Mouse (Mus musculus) right cerebral cortex, adult 2 months (tissue): ENCODE results near the gene Manbal.

Experiments
- DNase-seq, 2 experiments: peaks; one replicate each; pipeline ENCODE4 v3.0.0; 2021 to 2022; ENCODE audit warnings: low spot score in 2 of 2

Gene Manbal

DNA sequence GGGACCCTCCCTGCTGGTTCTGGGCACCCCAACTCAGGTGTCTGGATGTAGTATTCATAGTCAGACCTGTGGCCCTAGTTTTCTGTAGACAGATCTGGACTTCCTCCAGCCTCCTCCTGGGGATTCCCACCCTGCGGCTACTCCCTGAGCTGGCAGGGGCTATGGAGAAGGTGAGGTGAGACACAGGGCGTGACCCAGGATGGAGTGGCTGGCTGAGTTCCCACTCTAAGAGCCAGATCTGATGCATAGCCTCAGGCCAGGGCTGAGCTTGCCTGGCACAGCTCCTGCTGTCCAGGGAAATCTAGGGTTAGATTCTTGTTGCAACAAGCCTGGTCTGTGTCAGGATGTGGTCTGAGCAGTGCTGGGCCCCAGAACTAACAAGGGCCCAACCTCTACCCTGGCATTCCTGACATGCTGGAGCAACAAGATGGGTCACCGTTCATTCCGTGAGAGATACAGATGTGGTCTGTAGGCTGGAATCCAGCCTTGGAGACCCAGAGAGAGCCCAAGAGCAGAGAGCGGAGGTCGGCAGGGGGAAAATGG lies 43.8 kb downstream of the Manbal start:
- no peak for DNase-seq

DNA sequence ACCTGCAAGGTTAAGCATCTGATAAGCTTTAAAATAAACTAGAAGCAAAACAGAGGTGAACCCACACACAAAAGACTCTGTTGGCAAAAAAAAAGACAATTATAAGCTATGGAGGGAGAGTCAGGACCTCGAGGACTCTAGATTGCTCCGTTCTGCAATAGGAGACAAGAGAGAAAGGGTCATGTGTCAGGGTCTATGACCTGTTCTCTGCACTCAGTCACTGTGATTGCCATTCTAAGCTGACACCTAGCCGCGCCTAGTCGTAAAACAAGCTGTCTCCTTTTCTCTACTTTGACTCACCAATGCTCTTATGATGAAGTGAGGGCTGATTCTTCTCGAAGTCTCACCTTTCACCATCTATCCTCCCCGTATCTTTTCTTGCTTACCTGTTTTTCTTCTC lies 45.1 kb downstream of the Manbal start:
- no peak for DNase-seq

DNA sequence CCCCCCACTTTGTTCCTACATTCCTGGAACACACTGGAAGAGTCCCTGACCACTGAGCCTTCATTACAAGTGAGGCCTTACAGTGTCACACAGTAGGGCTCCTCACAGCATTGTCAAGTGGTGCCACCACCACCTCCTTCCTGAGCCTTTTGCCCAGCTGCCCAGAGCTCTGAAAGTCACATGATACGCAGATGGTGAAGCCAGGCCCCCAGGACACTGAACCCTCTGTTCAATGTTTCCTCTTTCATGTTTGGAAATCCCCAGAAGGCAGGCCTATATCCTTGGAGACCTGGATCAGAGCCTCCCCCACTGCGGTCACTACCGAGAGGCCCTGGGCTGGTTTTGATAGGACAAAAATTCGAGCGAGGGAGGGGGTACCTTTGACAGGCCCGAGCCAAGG lies 49.8 kb downstream of the Manbal start:
- DNase-seq: no peak

DNA sequence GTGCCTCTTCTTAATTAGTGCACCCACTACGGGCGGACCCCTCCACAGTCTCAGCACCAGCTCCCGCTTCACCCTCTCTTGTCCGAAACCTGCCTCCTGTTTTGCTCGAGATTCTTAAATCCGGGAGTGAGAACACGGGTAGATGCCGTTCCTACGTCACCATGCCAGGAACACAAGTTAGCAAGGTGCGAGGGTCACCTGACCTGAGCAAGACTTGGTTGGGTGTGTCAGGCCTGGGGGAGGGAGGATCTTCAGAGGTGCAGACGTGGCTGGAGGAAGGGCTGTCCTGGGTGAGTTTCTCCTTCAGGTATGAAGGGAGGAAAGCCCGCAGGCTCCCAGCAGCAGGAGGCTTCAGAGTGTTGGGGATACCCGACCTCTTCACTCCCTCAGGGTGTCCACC lies 50.8 kb downstream of the Manbal start, which contains the start of gene Src:
TSS of gene Src (plus strand) at position 239 of the 400 bp plus-strand sequence.
- no peak for DNase-seq

DNA sequence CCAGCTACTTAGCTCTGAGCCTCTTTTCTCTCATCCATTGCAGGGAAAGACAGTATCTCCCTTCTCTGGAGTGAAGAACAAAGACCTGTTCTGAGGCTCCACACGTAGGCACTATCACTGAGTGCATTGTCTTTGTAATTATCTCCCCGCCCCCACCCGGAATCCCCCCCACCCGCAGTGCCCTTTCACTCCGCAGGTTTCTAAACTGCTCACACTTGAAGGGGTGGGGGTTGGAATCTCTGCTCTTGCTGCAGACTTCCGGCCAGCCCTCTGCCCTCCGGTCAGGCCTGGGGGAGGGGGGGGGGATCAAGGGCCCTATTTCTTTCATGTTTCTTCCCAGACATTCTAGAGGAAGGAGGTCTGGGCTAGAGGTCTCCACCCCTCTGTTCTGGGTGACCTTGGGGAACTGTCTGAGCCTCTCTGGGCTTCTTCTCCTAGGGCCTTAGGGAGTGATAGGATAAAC lies 51.2 kb downstream of the Manbal start:
- DNase-seq: no peak

- DNase-seq: no peak
Measured at GRCm38 (mm10) chr2:157419506-157419905, 52.1 kb downstream of the Manbal start.

DNA sequence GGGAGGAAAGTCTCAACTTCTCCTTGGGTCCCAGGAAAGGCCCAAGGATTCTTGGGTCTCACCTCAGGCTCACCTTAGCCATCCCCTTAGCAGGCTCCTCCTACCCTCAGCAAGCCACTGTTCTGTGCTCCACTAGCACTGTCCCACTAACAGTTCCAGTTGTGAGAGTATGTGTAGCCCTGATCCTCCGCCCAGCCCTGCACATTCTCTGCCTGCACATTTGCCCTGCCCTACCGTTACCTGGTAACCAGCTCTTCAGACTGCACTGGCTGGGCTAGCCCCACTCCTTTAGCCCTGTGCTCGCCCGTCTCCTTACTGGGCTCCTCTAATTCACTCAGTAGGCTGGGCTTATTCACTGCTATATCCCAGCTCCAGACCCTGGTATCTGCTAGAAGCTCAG lies 53.0 kb downstream of the Manbal start:
- DNase-seq: no peak

DNA sequence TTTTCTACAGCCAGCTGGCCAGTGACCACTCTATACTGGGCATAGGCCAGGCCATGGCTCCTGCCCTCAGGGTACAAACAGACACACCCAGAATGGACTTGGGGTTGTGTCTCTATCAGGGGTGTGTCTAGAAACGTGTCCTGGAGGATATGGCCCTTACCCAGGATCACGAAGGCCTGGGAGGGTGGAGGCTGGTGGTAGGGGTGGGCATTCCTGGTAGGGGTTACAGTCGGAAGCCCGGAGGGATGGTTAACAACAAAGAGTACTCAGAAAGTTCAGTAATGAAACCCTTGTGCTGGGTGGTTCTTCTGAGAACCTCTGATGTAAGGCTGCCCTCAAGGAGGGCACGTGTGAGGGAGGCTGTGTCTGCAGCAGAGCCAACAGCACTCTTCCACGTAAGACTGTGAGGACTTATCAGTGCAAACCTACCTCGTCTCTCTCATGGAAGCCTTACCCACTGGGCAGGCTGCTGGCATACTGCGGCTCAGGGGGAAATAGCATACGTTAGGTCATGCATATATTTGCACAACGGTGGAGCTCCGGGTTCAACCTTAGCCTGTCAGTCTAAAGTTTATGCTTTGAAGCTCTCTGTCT lies 54.8 kb downstream of the Manbal start:
- DNase-seq: no peak

DNA sequence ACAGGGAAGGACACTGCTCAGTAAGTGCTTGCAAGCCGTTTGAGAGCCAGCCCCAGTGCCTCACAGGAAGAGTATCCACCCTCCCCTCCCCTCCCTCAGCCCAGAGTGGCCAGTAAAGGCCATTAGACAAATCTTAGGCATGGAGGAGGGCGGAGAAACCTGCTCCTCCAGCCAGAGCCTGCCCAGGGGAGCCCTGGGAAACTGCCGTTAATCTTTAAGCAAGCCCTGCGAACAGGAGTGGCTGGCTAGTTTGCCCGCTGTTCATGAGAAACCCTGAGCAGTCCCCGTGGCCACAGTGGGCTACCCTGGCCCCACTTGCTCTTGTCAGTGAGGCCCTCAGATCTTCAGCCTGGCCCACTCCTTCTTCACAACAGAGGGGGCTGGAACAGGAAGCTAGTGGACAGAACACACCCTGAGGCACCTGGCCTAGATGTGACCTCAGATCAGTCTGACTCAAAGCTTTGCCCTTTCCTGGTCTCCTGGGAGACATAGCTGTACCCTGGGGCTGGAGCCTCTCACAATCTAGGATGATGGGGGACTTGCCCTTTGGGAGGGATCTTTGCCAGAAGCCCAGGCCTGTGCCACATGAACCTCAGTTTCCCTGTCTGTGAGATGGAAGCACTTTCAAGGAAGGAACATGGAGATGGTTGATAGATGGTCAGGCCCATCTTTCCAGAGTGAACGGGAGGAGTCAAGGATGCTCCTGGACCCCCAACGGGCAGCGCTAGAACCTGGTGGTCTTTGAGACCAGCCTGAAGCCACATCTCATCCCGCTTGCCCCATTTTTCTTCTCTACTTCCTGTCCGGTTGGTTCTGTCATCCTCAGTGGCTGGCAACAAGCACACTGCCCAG lies 55.7 kb downstream of the Manbal start:
- no peak for DNase-seq

- no peak for DNase-seq
Measured at GRCm38 (mm10) chr2:157423706-157424125, 56.3 kb downstream of the Manbal start.

DNA sequence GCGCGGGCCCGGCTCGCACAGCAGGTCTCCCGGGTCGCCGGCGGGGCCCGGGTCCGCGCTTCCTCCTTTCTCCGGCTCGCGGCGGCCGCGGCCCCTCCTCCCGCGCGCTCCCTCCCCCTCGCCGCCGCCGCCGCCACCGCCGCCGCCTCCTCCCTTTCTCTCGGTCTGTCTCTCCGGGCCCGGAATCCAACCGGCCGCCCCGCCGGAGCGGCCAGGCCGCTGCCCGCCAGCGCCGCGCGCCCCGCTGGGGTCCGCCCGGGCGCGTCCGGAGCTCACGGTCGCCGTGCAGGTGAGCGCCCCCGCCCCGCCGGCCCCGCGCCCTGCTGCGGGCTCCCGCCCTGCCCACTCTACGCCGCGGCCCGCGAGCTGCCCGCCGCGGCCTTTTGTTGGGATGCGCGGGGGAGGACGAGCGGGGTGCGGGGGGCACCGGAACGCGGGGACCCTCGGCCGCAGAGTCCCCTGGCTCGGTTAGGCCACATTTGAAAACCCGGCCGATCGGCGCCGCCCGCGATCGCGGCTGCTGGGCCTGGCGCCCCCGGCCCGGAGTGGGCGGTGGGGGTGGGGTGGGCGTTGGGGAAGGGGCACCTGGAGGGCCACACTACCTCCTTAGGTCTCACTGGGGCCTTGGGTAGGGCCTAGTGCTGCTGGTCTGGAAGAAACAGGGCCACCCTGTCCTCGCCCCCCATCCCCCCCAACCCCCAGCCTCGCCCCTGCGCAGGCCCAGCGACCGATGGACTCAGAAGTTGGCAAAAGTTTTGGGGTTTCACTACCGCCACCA lies 56.9 kb downstream of the Manbal start:
- no peak for DNase-seq

DNA sequence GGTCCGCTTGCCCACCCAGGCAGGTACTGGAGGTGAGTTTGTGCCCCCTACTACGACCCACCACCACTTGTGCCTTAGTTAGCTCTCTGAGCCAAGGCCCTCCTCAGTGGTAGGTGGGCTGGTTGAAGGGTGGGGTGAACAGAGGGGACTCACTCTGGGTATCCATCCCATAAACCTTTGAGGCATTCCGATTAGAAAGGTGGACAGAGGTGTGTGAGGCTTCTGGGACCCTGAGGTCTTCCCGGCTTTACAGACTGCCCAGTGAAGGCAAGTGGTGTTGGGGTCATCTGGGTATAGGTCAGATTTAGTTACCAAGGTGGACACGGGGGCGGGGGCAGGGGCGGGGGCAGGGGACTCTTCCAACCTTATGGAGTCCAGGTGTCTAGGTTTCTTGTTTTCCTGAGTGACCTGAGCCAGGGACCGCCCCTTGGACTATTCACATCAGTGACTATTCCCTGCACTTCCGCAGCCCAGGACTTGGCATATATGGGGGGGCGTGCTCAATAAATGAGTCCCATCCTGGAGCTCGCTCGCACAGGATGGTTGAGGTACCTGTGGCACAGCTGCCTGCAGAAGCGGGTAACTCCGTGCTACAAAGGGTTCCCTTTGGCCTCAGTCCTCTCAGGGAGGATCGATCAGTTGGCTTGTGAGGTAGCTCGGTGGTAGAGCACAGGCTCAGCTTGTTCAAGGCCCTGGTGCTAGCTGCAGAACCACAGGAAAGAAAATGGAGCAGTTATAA lies 57.7 kb downstream of the Manbal start:
- DNase-seq: peak in 1 of 2 experiments; percentile 31

GRCm38 (mm10) chr2:157425643-157425988 lies 58.2 kb downstream of the Manbal start:
- DNase-seq: no peak

DNA sequence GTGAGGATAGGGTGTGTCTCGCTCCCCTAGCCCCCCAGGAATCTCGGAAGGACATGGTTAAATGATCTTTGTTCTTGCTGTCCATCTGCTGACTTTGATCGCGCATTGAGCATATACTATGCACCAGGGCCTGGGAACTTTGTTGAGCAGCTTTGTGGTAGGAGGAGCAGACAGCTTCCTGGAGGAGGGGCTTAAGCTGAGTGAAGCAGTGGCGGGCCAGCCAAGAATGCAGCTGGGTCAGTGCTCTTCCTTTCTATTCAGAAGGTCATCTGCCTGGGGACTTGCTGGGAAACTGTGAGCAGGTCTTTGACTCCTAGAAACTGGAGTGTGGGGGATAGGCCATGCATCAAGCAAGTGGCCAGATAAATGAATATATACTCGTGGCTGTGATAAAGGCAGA lies 58.8 kb downstream of the Manbal start:
- peak in 1 of 2 experiments; percentile 33 for DNase-seq

- DNase-seq: no peak
Measured at GRCm38 (mm10) chr2:157427164-157427563, 59.8 kb downstream of the Manbal start.

- DNase-seq: no peak
Measured at GRCm38 (mm10) chr2:157428351-157429139, 61.2 kb downstream of the Manbal start.

GRCm38 (mm10) chr2:157429735-157430134 lies 62.3 kb downstream of the Manbal start:
- DNase-seq: peak in 1 of 2 experiments; percentile 25

GRCm38 (mm10) chr2:157430667-157431429 lies 63.5 kb downstream of the Manbal start:
- peak in 1 of 2 experiments; percentile 42 for DNase-seq

- DNase-seq: no peak
Measured at GRCm38 (mm10) chr2:157431912-157432311, 64.5 kb downstream of the Manbal start.

DNA sequence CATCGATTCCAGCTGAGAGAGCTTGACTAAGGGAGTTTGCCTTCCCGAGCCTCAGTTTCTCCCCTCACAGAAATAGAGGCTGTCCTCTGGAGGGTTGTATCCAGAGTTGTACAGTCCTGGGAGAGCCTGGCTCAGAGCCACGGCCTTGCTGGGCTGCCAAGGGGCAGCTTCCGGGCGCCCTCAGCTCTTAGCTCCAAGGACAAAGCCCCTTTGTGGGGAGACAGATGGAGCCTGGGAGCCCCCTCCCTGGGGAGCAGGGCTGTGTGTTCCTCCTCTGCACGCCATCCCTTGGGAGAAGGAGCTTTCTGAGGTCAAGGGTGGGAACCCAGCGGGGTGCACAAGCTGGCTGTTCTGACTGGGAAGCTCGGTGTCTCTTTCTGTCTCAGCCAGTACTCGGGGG lies 65.1 kb downstream of the Manbal start:
- peak in 1 of 2 experiments; percentile 40 for DNase-seq
